Mouse (Mus musculus) liver, postnatal 0 days (tissue): Measurements from ENCODE around the gene Gpr183.

Experiments
- CTCF ChIP-seq: sonication (generic); IDR thresholded peaks from 2 replicates; pipeline ENCODE4 v1.5.1; 2016; ENCODE audit warnings: antibody characterized with exemption, low read depth
- EP300 ChIP-seq: IDR thresholded peaks from 2 replicates; pipeline ENCODE4 v1.6.1; 2016; ENCODE audit warnings: antibody characterized with exemption, low read depth, mild to moderate bottlenecking

GRCm38 (mm10) chr14:121949436-121949835, 15.6 kb downstream of the Gpr183 start:
- TF ChIP-seq CTCF (no peak), EP300 (no peak)
